Mouse (Mus musculus) lung, adult 18-20 months (tissue): ENCODE data around the gene Sipa1l1.
"Not testable (repeated sequence)": the region's sequence is repeated elsewhere in the genome, so short reads cannot be mapped to it uniquely, and the experiment has no call there.

Experiments used
- DNase-seq, 2 experiments: peaks; one replicate each; pipeline ENCODE4 v3.0.0; 2022; ENCODE audit warnings: mixed read lengths in 2 of 2

Gene Sipa1l1

DNA sequence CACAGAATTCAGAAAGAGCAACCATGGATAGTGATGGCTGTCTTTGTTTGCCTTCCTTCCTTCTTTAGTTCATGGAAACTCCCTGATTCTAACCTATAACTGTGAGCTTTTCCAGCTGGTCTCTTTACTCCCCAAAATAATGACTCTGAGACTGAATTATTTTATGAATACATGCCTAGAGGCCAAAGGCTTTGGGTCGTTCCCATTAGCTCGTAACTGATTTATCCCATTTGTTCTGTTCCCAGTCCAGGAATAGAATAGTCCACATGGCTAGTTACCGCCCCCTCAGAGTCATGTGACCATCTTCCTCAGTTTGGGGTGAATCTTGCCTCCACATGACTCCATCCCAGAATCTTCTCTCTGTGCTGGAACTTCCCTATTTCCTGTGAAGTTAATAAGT, 272.4 kb downstream of the Sipa1l1 start:
- no peak for DNase-seq

DNA sequence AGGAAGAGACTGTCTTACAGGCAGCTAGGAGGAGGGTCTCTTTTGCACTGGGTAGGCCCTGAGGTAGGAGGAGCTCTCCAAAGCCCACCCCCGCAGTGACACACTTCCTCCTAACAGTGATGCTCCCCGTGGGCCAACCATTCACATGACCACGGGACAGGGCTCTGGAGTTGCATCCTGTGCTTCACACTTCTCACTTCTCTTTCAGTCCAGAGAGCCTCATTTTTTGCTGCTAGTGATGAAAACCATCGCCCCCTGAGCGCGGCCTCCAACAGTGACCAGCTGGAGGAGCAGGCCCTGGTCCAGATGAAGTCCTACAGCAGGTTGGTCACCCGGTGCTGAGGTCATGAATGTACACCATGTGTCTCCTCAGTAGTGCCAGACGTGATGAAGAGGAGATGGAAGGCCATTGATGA, 277.5 kb downstream of the Sipa1l1 start:
- DNase-seq, result no peak

DNA sequence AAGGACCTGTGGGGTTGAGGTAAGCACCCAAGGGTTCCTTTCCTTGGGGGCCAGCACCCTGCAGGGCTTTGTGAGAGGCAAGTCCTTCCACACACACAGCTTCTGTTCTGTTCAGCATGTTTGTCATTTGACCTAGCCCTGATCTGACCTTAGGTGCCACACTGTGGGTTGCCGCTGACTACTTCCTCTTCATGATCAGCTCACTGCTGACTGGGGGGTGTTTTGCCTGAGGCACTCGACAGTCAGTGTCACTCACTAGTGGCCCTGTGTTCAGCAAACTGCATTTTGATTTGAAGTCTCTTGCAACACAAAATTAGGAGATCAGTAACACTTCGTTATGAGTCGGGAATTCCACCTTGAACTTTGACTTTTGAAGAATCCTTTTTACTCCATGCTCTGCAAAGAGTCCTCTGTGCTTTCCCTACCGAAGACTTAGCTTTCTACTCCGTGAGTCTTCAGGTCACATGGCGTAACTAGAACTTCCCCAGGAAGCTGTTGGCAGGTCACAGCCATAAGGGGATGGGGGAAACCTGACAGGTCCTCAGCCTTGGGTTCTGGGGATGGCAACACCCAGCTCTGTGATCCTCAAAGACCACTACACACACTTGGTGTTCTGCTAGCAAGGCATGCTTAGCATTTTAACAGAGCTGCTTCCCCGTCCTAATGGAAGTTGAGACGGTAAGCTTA, 279.2 kb downstream of the Sipa1l1 start:
- DNase-seq, result peak in 1 of 2 experiments; percentile 20

DNA sequence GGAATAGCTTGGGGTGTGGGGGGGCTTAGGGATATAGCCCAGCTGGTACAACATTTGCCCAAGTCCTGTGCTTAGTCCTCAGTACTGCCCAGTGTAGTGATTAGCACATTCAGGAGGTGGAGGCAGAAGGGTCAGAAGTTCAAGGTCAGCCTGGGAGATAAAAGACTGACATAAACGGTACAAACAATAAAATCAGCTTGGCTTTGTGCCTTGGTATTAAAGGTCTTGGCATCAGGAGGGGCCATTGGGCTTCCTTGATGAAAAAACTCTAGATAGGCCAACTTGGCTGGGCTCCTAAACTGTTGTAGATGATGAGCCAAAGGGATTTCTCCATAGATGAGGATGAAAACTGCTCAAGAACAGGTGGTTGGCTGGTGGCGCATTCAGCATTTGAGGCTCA, 283.3 kb downstream of the Sipa1l1 start:
- peak in 1 of 2 experiments; percentile 32 for DNase-seq

DNA sequence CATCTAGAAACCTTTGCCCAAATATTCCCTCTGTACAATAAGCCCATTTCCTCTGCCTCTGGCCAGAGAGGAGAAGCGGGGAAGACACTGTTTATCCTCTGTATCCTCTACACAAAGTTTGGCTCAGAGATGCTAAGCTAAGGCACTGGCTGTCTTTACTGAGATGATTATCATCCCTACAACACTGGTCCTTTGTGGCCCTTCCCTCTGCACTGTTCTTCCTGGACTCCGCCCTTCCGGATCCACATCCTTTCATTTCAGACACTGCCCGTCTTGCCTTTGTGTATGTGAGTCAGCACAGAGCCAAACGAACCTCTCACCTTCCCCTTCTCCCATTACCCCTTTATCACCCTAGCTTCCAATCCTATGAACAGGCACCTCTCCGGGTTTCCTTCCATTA, 285.3 kb downstream of the Sipa1l1 start:
- peak; percentile 65 to 76 for DNase-seq

DNA sequence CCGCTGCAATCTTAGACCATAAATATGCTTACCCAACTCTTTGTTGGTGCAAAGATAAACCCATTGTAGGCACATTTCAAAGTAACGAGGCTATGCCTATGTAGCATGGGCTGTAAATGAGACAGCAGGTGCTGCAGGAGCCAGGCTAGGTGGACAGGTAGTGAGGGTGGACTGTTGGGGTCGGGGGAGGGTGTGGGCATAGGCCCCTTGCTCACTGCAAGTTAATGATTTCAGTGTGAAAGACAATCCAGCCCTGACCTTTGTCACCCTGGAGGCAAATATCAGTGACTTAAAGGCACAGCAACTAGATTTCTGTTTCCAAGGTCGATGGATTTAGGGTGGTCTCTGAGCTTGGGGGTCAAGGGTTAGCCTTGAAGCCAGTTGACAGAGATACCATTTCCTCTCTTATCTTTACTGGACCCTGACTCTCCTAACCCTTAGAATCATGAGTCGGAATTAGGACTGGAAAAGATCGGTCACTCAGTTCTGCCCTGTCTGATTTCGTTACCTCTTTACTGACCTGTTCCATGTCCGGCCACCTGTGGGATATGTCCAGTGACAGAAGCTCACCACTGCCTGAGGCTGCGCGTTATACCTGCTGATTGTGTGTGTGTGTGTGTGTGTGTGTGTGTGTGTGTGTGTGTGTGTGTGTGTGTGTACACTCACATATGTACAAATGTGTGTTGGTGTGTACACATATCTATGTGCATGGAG, 286.7 kb downstream of the Sipa1l1 start:
- no peak for DNase-seq

DNA sequence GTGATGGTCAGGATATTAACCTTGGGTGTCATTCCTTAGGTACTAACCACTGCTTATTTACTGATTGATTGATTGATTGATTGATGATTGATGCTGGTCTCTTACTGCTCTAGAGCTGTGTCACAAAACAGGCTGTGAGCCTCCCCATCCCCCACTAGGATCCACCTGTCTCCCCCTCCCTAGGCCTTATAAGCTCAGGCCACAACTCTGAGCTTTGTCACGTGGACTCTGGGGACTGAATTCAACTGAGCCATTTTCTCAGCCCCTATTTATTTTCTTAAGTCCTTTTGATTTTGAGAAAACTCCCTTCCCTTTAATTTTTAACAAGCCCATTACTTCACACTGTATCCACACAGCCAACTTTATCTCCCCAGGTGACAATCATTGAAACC, 287.3 kb downstream of the Sipa1l1 start:
- DNase-seq, result no peak

DNA sequence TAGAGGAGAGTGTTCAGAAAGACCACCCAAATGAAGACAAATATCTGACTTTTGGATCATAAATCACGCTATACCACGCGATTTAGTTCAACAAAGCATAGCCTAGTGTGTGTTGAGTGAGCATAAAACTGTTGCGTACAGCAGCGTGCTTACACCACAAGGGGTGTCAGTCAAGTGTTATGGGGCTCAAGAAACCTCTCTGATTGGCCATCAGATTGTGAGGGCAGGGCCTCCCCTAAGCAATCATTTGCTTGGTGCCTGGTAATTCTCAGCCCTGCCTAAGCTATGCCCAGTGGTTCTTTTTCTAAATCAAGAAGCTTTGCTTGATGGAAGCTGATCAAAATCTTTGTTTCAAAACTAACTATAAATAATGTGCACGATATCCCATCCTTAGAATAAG, 288.5 kb downstream of the Sipa1l1 start:
- DNase-seq, result no peak

DNA sequence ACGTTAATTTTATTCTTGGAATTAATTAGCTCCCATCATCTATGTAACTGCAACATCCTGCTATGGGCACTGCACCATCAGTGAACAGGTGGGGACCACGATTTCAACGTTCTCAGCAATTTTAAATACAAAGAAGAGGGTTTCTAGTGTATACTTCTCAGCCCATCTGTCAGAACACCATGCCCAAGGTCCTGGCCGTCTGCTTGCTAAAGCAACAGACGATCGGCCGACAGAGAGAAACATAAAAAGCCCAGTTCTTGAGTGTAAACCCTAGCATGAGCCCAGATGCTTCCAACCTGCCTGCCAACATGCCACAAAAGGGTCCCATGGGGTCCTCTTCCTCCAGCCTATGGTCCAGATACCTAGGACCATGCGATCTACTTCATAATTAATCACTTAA, 288.9 kb downstream of the Sipa1l1 start:
- no peak for DNase-seq

DNA sequence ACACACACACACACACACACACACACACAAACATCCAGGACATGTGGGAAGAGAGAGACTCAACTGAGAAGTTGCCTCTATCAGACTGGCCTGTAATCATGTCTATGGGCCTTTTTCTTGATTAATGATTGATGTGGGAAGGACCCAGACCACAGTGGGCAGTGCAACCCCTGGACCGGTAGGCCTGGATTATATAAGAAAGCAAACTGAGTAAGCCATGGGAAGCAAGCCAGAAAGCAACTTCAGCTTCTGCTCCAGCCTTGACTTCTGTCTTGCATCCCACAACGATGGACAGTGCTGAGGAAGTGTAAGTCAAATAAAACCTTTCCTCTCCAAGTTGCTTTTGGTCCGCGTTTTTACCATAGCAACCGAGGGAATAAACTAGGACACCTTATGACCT, 298.1 kb downstream of the Sipa1l1 start:
- DNase-seq, result no peak

DNA sequence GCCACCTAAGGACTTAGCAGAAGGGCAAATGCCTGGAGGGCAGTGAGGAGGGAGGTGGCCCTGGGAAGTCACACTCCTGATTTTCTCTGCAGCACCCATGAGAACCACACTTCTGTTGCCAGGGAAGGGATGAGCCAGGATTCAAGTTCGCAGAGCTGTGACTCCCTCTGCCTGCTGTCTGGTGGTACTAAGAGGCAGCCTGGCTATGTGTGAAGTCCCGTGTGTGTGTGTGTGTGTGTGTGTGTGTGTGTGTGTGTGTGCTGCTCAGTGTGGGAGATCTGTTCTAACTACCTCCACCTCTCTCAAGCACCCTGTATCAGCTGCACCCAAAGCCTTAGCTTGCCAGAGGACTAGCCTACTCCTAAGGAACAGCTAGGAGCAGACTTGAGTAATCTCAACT, 298.5 kb downstream of the Sipa1l1 start:
- peak in 1 of 2 experiments; percentile 23 for DNase-seq

DNA sequence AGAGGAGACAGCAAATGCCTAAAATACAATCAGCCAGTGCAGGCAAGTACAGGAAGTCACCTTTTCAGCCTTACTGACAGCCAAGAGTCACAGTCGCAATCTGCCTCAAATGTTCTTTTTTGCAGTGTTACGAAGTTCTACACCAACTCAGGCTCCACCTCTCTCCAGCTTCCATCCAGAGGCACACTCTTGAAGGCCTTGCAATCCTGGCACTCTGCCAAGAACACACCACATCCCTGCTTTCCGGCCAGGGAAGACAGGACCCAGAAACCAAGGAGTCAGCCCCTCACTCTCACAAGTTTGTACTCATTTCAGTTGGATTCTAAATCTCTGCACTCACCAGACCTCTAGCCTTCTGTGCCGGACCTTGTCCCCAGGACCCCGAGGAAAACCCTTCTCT, 299.3 kb downstream of the Sipa1l1 start:
- DNase-seq, result peak; percentile 52 to 66

DNA sequence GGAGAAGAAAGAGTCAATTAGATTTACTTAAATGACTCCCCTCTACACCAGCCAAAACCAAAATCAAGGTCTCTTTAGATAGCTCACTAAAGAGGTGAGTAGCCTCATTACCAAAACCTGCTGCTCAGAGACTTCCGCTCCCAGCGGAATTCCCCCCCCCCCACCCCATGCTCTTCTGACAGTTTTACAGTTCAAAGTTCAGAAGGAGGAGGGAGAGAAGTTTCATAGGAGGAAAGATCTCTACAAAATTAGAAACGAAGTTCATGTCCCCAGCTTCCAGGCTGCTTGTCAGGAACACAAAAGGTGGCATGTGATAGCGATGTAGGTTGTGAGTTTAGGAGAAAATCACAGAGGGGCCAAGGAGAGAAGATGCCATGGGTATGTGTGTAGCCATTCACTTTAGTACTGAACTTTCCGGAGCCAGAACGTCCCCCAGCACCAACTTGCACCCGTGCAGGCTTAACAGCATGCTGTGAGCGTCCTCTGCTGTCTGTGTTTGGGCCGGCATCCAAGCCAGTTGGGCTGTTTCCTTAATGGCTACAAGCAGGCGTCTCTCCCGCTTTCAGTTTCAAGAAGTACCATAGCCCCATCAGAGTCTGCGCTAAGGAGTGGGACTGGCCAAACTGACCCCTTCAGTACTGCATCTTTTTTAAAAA, 300.7 kb downstream of the Sipa1l1 start:
- peak; percentile 88 to 91 for DNase-seq

DNA sequence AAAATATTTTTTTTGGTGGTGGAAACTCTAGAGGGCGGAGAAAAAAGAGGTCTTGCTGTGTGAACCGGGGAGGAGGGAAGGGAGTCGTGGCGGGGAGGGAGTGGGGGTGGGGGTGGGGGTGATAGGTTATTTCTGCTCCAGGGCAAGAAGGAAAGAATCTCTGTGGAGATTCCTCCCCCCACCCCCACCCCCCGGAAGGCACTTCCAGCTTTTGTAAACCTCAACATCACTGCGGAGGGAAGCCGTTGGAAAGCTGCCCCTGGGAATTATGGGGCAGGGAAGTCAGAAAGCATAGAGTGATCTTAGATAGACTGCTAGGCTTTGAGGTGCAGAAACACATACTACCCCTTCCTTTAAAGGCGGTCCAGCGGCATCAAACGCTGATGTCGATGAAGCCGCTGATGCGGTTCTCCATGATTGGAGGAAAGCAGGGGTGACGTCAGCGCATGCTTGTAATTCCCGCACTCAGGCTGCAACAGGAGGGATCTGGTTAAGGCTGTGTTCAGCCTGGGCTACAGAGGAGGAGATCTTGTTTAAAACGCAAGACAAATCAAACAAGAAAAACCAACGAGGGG, 301.3 kb downstream of the Sipa1l1 start:
- DNase-seq, result peak; percentile 76 to 81

DNA sequence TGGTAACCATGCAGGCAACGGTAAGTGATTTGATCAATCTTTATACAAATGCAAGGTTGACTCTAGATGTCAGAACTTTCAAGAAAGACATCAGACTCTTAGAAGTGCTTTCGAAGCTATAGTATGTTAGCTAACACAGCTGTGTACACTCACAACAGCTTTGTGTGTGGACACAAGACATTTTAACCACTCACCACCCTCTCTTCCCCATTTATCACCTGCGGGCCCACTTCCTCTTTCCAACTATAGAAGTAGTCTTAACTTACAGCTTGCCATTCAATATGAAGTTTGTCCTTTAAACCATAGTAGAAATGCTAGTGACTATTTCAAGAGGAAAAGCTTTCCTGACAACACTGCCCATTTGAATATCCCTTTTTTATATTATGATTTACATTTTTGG, 303.7 kb downstream of the Sipa1l1 start:
- no peak for DNase-seq

DNA sequence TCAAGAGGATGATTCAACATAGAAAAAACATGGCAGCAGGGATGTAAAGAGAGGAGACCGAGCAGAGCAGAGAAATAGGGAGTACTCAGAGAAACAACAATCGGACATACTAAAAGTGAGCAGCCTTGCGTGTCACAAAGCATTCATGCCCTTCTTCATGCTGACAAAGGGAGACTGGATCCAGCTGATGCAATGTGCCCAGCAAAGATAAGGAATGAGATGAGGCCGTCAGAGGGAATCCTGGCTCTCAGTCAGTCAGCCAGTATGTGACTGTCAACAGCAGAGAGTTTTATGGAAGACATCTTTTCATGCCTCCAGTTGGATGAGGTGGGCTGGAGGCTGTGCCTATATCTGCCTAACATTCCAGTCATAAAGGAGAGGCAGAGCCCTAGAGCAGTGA, 304.1 kb downstream of the Sipa1l1 start:
- DNase-seq, result no peak

DNA sequence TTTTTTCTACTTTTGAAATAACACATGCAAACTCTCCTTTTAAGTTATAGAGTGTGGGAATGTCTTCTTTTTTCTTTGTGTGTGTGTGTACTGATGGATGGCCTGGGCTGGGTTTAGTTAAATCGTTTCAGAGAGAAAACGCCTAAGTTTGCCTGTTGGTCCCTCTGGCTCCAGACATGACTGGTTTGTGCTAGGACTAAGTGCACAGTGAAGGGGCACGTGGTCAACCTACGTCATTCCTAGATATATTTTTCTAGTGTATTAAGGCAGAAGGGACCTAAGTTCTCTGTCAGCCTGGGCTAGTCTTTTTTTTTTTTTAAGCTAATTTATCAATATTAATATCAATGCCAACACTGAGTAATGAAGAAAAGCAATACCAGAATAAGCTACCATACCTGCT, 305.3 kb downstream of the Sipa1l1 start:
- DNase-seq, result no peak

DNA sequence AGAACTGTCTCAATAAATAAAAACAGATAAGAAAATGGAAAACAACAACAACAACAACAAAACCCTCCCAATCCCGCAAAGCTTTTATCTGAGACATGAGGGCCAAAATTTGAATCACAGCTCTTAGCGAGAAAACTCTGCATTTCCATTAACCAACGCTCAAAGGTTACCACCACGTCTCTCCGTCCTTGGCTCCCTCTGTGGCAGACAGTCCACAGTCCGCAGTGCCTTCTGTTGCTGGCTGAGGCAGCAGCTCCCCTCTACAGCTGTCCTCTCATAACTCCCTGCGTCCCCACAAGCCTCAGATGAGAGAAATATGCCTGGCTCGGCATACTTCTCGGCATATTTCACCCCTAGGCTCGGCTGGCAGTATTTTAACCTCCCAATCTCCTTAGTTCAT, 306.9 kb downstream of the Sipa1l1 start:
- DNase-seq, result no peak

DNA sequence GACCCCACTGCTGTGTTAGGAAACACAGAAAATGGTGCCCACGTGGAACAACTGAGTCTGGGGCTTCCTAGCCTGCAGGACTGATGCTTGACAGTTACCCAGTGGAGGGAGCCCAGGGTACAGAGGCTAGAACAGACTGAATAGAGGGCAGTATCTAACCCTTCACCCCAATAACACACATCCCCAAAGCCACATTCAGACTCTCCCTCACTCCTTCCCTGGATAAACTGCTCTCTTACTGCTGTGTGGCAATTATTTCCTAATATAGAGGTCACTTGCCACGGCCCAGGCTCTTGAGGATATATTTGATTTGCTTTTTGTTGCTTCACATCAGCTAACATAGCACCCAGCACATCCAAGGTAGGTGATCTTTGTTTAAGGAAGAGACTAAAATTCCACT, 307.5 kb downstream of the Sipa1l1 start:
- no peak for DNase-seq

DNA sequence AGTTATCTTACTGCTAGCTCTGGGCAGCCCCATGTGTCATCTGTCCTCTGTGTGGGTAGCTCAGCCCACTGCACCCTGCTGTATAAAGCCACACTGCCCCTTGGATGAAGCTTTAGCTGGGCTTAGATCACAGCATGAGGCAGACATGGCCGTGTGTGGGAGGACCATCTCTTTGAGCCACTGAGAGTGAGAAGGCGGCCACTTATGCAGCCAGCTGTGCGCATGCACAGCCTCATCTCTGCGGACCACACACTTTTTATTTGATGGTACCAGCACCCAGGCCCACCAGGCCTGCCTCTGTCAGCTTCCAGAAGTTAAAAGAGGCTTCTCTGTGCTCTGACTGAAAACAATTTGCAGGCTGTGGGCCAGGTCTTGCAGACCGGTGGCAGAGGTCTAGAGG, 308.7 kb downstream of the Sipa1l1 start:
- DNase-seq, result no peak

DNA sequence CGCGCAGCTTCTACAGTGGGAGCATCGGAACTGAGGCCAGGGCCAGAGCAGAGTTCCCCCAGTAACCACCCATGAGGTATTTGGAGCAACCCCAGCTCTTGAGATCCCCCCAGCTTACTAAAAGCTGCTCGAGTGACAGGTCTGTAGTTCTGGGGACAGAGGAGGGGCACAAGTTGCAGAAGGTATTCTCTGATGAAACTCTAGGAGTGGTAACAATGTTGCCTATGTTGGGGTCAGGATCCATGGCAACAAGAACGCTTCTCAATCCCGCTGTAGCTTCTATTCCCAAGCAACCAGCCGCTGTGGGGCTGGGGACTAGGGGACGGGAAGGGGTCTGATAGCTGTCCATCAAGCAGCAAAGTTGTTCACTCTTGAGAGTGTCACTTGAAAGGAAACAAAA, 309.1 kb downstream of the Sipa1l1 start:
- no peak for DNase-seq

DNA sequence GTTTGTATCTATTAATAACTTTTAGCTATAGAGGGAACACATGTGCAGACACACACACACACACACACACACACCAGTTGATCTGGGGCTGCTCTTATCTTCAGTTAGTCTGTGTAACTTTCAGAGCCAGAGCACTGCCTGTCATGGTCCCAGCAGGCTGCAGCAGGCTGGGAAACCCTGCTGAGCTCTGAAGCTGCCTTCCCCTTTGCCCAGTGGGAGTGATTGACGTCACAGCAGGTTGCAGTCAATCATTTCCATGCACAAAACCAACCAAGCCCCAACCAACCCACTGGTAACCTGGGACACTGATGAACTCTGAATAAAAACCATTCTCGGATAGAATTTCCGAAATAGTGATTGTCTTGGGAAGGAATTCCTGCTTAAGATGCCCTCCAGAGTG, 310.3 kb downstream of the Sipa1l1 start:
- DNase-seq, result no peak

DNA sequence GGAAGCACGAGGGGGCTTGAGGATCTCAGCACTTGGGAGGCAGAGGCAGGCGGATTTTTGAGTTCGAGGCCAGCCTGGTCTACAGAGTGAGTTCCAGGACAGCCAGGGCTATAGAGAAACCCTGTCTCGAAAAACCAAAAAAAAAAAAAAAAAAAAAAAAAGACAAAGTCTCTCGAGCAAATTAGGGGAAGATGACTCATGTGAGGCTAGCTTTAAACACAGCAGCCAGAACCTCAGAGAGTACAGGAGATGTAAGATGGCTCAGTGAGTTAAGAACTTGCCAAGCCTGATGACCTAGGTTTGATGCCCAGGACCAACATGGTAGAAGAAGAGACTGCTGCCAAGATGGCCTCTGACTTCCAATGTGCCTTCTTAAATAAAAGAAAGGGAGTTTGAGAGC, 311.3 kb downstream of the Sipa1l1 start:
- not testable (repeated sequence) for DNase-seq

DNA sequence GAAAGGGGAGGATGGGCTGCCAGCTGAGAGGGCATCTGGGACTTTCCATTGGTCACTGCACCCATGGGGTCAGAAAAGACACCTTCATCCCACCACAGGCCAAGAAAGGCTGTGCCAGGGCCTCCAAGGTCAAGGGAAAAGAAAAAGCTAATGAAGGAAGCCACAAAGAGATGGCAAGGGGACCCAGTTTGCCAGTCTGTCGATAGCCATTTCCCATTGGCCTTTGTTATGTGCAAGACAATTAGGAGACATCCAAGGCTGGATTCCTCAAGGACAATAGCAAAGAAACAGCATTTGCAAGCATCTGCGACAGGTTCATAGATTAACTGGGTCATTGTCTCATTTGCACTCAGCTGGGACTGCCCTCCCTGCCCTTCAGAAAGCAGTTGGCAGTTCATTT, 316.3 kb downstream of the Sipa1l1 start:
- DNase-seq, result no peak
